Mouse (Mus musculus) thymus, adult 2 months (tissue): ENCODE data around the gene Cln5.

ENCODE experiments used
- CTCF ChIP-seq: fragments of 200-500 bp; IDR thresholded peaks from 2 replicates; pipeline ENCODE4 v1.5.1; 2012; ENCODE audit warnings: mild to moderate bottlenecking, control low read depth, low read length, moderate library complexity, borderline replicate concordance; ENCODE audit not compliant: control insufficient read depth, poor library complexity, insufficient read depth; ENCODE audit errors: extremely low read depth
- POLR2A ChIP-seq: fragments of 200-500 bp; IDR thresholded peaks from 2 replicates; pipeline ENCODE4 v1.6.1; 2012; ENCODE audit warnings: mild to moderate bottlenecking, low read length, control low read depth, moderate library complexity; ENCODE audit not compliant: control insufficient read depth, poor library complexity, insufficient read depth; ENCODE audit errors: extremely low read depth

DNA sequence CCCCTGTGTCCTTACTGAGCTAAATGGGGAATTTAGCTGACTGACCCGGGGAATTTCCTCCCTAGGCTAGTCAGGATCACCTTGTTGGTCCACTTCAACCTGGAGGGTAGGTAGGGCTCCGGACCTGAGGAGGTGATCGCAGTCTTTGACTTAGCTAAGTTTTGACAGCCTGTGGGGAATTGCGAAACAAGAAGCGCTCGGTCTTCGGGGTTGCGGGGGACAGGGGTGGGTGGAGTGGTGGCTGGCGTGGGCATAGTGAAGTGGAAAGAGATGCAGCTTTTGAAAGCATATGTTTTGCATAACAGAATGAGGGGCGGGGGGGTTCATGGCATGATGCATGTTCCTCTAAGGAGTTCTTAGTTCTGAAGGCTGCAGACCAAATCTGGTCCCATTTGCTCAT lies 774 bp downstream of the Cln5 start:
- TF ChIP-seq POLR2A (no peak), CTCF (no peak)
